Mouse (Mus musculus) kidney, adult 11 months (tissue): Measurements from ENCODE around the gene Gm5128.
"Not testable (repeated sequence)": the region's sequence is repeated elsewhere in the genome, so short reads cannot be mapped to it uniquely, and the experiment has no call there.

Source experiments
- DNase-seq: peaks from one replicate; pipeline ENCODE4 v3.0.0; 2022

The Gm5128 gene

DNA sequence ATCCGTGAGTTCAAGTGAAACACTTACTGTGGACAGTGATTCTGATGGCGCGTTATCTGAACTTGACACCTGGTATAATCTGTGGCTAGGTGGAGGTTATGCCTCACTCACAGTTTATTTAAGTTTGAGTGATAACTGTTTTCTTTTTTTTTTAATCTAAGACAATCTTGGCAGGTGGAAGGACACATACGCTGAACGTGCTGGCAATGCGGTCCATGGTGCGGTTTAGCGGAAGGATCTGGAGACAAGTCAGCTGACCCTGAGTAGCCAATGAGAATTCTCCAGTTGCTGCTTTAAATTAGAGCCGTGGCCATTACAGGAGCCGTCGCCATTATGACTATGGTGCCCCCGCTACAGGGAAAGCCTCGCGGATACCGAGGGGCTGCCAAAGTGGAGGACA lies at the start of gene Gm5128:
Gene Gm5128 (plus strand): TSS at position 301 of the 400 bp plus-strand sequence.
- not testable (repeated sequence) for DNase-seq

DNA sequence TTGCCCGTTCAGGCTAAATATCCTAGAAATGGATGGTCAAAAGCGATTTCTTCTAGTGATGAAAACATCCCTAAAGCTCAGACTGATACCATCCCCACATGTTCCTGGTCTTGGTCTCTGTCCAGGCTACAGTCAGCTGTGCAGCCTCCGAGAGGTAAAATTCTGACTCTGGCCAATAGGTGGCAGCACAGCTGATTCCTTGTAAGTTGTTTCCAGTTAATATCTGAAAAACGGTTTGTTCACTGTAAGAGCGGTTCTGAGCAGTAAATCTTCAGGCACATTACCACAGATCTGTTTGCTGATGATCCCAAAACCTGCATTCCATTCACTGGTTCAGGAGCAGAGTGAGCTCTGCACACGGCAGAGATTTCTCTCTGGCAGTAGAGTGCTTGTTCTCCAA lies 12.4 kb upstream of the Gm5128 start:
- DNase-seq, result not testable (repeated sequence)

DNA sequence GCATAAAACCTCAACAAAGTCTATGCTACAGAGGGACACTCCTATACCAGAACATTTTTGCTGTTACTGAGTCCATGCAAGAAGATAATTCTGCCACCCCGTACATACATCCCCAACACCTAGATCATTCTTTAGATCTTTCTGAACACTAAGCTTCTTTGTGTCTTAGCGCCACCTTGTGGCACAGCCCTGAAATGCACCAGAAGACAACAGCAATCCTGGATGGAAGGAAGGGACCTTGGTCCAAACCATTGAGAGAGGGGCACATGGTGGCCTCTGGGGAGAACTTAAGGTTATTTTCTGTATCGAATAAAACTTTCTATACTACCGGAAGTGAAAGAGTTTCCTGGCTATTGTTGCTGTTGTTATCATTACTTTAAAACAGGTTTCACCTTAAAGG lies 11.1 kb upstream of the Gm5128 start:
- not testable (repeated sequence) for DNase-seq

DNA sequence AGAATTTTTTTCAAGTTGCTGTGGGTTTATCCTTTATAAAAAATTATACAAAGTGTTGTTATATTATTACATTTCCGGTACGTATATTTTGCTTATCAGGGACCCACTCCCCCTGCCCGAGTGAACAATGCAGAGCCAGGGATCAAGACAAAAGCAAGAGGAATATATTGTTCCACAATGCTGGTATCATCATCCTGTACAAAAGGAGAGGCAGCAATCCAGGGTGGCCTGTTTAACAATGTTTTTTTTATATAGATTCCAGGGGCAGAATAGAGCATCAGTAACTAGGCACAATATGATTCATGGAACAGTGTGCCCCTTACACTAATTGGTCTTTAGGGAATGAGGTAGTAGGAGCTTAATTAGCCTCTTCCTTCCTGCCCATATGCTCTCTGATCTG lies 30.5 kb downstream of the Gm5128 start:
- not testable (repeated sequence) for DNase-seq

DNA sequence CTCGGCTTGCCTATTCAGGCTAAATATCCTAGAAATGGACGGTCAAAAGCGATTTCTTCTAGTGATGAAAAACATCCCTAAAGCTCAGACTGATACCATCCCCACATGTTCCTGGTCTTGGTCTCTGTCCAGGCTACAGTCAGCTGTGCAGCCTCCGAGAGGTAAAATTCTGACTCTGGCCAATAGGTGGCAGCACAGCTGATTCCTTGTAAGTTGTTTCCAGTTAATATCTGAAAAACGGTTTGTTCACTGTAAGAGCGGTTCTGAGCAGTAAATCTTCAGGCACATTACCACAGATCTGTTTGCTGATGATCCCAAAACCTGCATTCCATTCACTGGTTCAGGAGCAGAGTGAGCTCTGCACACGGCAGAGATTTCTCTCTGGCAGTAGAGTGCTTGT lies 48.1 kb downstream of the Gm5128 start:
- not testable (repeated sequence) for DNase-seq

DNA sequence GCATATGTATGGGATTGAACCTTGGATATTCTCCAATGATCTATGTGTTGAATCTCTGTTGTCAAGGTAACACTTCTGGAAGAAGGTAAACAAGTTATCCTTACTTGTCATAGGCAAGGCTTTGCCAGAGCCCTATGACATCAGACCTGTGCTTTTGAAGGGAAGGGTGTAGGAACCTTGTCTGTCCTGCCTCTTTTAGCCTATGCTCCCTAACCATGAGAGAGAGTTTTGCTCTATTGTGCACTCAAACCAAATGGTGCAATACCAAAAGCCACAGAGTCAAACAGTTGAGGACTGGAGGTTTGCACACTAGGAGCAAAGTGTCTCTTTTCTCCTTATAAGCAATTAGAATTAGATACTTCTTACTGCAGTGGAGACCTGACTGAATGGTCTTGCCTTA lies 48.7 kb downstream of the Gm5128 start:
- not testable (repeated sequence) for DNase-seq

DNA sequence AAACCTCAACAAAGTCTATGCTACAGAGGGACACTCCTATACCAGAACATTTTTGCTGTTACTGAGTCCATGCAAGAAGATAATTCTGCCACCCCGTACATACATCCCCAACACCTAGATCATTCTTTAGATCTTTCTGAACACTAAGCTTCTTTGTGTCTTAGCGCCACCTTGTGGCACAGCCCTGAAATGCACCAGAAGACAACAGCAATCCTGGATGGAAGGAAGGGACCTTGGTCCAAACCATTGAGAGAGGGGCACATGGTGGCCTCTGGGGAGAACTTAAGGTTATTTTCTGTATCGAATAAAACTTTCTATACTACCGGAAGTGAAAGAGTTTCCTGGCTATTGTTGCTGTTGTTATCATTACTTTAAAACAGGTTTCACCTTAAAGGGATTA lies 49.4 kb downstream of the Gm5128 start:
- DNase-seq, result not testable (repeated sequence)
